Mouse (Mus musculus): ENCODE data around the gene 1110059E24Rik. TPM values are rescaled to one million over a fixed set of nuclear protein-coding genes. Genes with fewer than 3 reads are reported as not detected.

Gene 1110059E24Rik
- polyA plus RNA-seq, 1 experiment from 2014 or later = 72.5 TPM

DNA sequence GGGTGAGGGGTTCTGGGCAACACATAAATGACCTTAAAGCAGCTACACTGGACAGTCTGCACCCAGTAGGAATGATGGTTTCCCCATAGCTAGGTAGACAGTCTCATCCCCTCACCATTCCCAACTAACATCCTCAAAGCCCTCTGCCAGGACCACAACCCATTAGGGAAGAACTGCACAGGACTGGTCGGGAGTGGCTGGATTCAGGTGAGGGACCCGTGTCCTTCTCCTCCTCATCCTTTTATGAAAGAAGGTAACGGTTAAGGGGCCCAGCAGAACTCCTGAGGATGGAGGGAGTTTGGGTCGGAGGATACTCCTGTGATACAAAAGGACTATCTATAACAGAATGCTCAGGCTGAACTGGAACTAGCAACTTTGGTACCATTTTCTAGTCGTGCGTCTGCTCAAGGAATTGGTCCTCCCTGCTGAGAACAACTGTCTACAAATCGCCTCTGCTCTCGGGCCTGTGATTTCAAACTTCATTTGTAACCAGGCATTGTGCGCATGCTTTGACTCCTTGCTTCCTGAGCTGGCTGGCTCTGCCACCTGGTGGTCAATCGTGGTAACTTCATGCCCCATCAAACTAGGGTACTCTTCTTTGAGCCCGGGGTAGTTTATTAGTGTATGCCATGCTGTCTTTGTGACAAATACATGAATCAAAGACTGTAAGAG lies 88.9 kb downstream of the 1110059E24Rik start:
- Histone ChIP-seq H3K36me3 (ENCODE audit: control insufficient read depth, insufficient read depth, low read length) (no peaks in the 10 kb centered on the region), H3K27me3 (ENCODE audit: control insufficient read depth, insufficient read depth, low read length) (no peaks in the 10 kb centered on the region), H3K9me3 (ENCODE audit: control insufficient read depth, low read length) (no peaks in the 10 kb centered on the region), H3K4me1 (ENCODE audit: control insufficient read depth, insufficient read depth, low read length) (no peaks in the 10 kb centered on the region), H3K27ac (replicated peaks; ENCODE audit: low read depth, low read length) (no peak overlapping the region), H3K4me2 (ENCODE audit: low read depth, severe bottlenecking) (no peak overlapping the region), H3K4me3 (ENCODE audit: low read depth, low read length) (no peak overlapping the region), H3K9ac (ENCODE audit: low read length) (no peak overlapping the region)
- ATAC-seq (ENCODE audit: insufficient number of reproducible peaks, low FRiP score, low TSS enrichment, low read depth) (peak; percentile 59; the same call in 1 of the 2 replicates), DNase-seq (ENCODE audit: low spot score) (peak; percentile 87)
- 30% methylated on average over 11 of the region's 11 CpGs for WGBS

DNA sequence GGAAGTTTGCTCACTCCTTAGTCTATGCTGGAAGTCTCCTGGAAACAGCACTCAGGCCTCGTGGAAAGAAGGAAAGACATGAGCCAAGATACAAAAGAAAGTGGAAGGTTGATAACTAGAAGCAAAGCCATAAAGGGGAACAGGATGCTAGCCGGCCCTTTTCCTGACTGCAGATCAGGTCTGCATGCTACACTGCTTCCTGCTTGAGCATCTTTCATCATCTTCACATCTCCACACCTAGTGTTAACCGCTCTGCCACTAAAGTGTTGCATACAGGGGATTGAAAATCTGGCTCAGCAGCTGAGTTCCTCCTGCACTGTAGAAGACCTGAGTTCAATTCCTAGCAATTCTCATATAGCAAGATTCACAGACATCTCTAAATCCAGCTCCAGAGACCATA lies 89.8 kb downstream of the 1110059E24Rik start:
- H3K4me3 ChIP-seq (ENCODE audit: low read depth, low read length) = no peak overlapping the region
- no peaks in the 10 kb centered on the region for H3K9me3 ChIP-seq (ENCODE audit: control insufficient read depth, low read length)
- no peak overlapping the region for H3K4me2 ChIP-seq (ENCODE audit: low read depth, severe bottlenecking)
- ATAC-seq (ENCODE audit: insufficient number of reproducible peaks, low FRiP score, low TSS enrichment, low read depth) (no peak), DNase-seq (ENCODE audit: low spot score) (no peak)
- no peak overlapping the region for H3K9ac ChIP-seq (ENCODE audit: low read length)
- no peaks in the 10 kb centered on the region for H3K4me1 ChIP-seq (ENCODE audit: control insufficient read depth, insufficient read depth, low read length)
- H3K36me3 ChIP-seq (ENCODE audit: control insufficient read depth, insufficient read depth, low read length) = no peaks in the 10 kb centered on the region
- H3K27me3 ChIP-seq (ENCODE audit: control insufficient read depth, insufficient read depth, low read length) = no peaks in the 10 kb centered on the region
- no peak overlapping the region for H3K27ac ChIP-seq (replicated peaks; ENCODE audit: low read depth, low read length)
- WGBS = 84% methylated on average over 3 of the region's 3 CpGs

GRCm38 (mm10) chr19:21552801-21553200 lies 100.0 kb downstream of the 1110059E24Rik start:
- H3K9ac ChIP-seq (ENCODE audit: low read length) = no peak overlapping the region
- no peaks in the 10 kb centered on the region for H3K36me3 ChIP-seq (ENCODE audit: control insufficient read depth, insufficient read depth, low read length)
- H3K4me2 ChIP-seq (ENCODE audit: low read depth, severe bottlenecking) = no peak overlapping the region
- no peaks in the 10 kb centered on the region for H3K9me3 ChIP-seq (ENCODE audit: control insufficient read depth, low read length)
- no peak for ATAC-seq (ENCODE audit: insufficient number of reproducible peaks, low FRiP score, low TSS enrichment, low read depth)
- DNase-seq (ENCODE audit: low spot score) = no peak
- H3K27me3 ChIP-seq (ENCODE audit: control insufficient read depth, insufficient read depth, low read length) = no peaks in the 10 kb centered on the region
- no peaks in the 10 kb centered on the region for H3K4me1 ChIP-seq (ENCODE audit: control insufficient read depth, insufficient read depth, low read length)
- WGBS = 80% methylated on average over 9 of the region's 9 CpGs
- no peak overlapping the region for H3K27ac ChIP-seq (replicated peaks; ENCODE audit: low read depth, low read length)
- no peak overlapping the region for H3K4me3 ChIP-seq (ENCODE audit: low read depth, low read length)

DNA sequence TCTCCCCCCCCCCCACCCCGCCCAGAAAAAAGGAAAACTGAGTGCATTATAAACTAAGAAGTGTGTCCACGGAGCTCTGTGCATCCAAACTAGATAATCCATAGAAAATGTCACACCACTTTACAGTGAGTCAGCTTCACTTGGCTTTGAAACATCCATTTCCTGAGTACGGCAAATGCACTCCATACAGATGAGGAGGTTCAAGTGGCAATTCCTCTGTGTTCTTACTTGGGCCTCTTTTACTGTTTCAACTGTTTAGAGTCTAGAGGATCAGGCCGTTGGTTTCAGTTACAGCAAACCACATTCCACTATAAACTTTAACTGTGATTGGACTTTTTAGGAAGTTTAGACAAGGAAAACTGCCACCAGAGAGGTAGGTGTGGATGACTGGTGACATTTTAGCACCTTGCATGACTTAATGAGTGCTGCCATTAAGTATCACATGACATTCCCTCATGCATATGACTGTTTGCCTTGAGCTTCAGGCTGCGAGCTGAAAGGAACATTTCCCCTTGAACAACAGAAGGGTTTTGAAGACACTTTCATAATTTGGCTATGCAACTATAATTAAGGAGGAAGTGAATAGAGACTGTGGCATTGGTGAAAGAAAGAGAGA lies 100.7 kb downstream of the 1110059E24Rik start:
- no peak overlapping the region for H3K4me3 ChIP-seq (ENCODE audit: low read depth, low read length)
- H3K27ac ChIP-seq (replicated peaks; ENCODE audit: low read depth, low read length) = no peak overlapping the region
- no peak overlapping the region for H3K9ac ChIP-seq (ENCODE audit: low read length)
- H3K4me1 ChIP-seq (ENCODE audit: control insufficient read depth, insufficient read depth, low read length) = no peaks in the 10 kb centered on the region
- ATAC-seq (ENCODE audit: insufficient number of reproducible peaks, low FRiP score, low TSS enrichment, low read depth) = no peak
- no peak for DNase-seq (ENCODE audit: low spot score)
- no peaks in the 10 kb centered on the region for H3K36me3 ChIP-seq (ENCODE audit: control insufficient read depth, insufficient read depth, low read length)
- H3K9me3 ChIP-seq (ENCODE audit: control insufficient read depth, low read length) = no peaks in the 10 kb centered on the region
- H3K27me3 ChIP-seq (ENCODE audit: control insufficient read depth, insufficient read depth, low read length) = no peaks in the 10 kb centered on the region
- no peak overlapping the region for H3K4me2 ChIP-seq (ENCODE audit: low read depth, severe bottlenecking)
- 54% methylated on average over 4 of the region's 5 CpGs for WGBS

- Histone ChIP-seq H3K27me3 (ENCODE audit: control insufficient read depth, insufficient read depth, low read length) (no peaks in the 10 kb centered on the region), H3K9me3 (ENCODE audit: control insufficient read depth, low read length) (no peaks in the 10 kb centered on the region), H3K4me2 (ENCODE audit: low read depth, severe bottlenecking) (no peak overlapping the region), H3K9ac (ENCODE audit: low read length) (no peak overlapping the region), H3K27ac (replicated peaks; ENCODE audit: low read depth, low read length) (no peak overlapping the region), H3K4me3 (ENCODE audit: low read depth, low read length) (no peak overlapping the region), H3K36me3 (ENCODE audit: control insufficient read depth, insufficient read depth, low read length) (no peaks in the 10 kb centered on the region), H3K4me1 (ENCODE audit: control insufficient read depth, insufficient read depth, low read length) (no peaks in the 10 kb centered on the region)
- DNase-seq (ENCODE audit: low spot score) (no peak), ATAC-seq (ENCODE audit: insufficient number of reproducible peaks, low FRiP score, low TSS enrichment, low read depth) (no peak)
- WGBS = 96% methylated on average over 3 of the region's 3 CpGs
These were observed 103.1 kb downstream of the 1110059E24Rik start for GRCm38 (mm10) chr19:21549713-21550112.

- Histone ChIP-seq H3K27ac (replicated peaks; ENCODE audit: low read depth, low read length) (no peak overlapping the region), H3K9ac (ENCODE audit: low read length) (no peak overlapping the region), H3K4me2 (ENCODE audit: low read depth, severe bottlenecking) (no peak overlapping the region), H3K4me1 (ENCODE audit: control insufficient read depth, insufficient read depth, low read length) (no peaks in the 10 kb centered on the region), H3K36me3 (ENCODE audit: control insufficient read depth, insufficient read depth, low read length) (no peaks in the 10 kb centered on the region), H3K9me3 (ENCODE audit: control insufficient read depth, low read length) (no peaks in the 10 kb centered on the region), H3K4me3 (ENCODE audit: low read depth, low read length) (no peak overlapping the region), H3K27me3 (ENCODE audit: control insufficient read depth, insufficient read depth, low read length) (no peaks in the 10 kb centered on the region)
- DNase-seq (ENCODE audit: low spot score) (no peak), ATAC-seq (ENCODE audit: insufficient number of reproducible peaks, low FRiP score, low TSS enrichment, low read depth) (no peak)
- WGBS = 74% methylated on average over 3 of the region's 3 CpGs
These were observed 103.8 kb downstream of the 1110059E24Rik start for GRCm38 (mm10) chr19:21548947-21549346.

DNA sequence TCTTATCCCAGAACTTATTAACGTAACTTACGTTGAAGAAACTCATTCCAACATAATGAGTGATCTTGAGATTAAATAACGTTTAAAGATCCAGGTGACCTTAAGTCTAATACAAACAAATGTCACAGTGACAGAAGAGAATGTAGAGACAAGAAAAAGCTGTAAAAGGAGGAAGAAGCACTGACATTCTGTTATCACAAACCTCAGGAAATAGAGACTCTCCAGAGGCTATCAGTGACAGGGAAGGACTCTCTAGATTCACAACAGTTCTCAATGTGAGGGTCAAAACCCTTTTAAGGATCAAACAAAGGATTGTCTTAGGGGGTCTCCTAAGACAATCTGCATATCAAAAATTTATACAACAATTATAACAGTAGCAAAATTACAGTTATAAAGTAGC lies 115.7 kb downstream of the 1110059E24Rik start:
- no peak overlapping the region for H3K27ac ChIP-seq (replicated peaks; ENCODE audit: low read depth, low read length)
- H3K27me3 ChIP-seq (ENCODE audit: control insufficient read depth, insufficient read depth, low read length) = no peaks in the 10 kb centered on the region
- no peaks in the 10 kb centered on the region for H3K36me3 ChIP-seq (ENCODE audit: control insufficient read depth, insufficient read depth, low read length)
- no peaks in the 10 kb centered on the region for H3K9me3 ChIP-seq (ENCODE audit: control insufficient read depth, low read length)
- DNase-seq (ENCODE audit: low spot score) (no peak), ATAC-seq (ENCODE audit: insufficient number of reproducible peaks, low FRiP score, low TSS enrichment, low read depth) (no peak)
- WGBS = 70% methylated on average over 3 of the region's 3 CpGs
- no peak overlapping the region for H3K4me3 ChIP-seq (ENCODE audit: low read depth, low read length)
- no peak overlapping the region for H3K9ac ChIP-seq (ENCODE audit: low read length)
- H3K4me2 ChIP-seq (ENCODE audit: low read depth, severe bottlenecking) = no peak overlapping the region
- H3K4me1 ChIP-seq (ENCODE audit: control insufficient read depth, insufficient read depth, low read length) = no peaks in the 10 kb centered on the region
